ENCODE assay signal across 12 mouse cellular contexts in genomic region chr3:123163192-123163523, GRCm38 (mm10).
A peak's percentile ranks its signal among the peaks of the same experiment; 100 is the strongest.
DNase-seq lines count a peak whose midpoint lies in the region; ATAC-seq and TF ChIP-seq lines count a peak whose summit lies in the region.
"Had no signal": no experiment of that assay in that cellular context is flagged by ENCODE, and none has a peak within 500 bp of the region (broad histone marks: within the 10 kb centered on the region; RNA-seq: fewer than 3 reads in every experiment).

No protein-coding gene starts in this region.

- no peak for TF ChIP-seq EP300 in stomach, postnatal 0 days (optimal IDR thresholded peaks at IDR 0.05)

- 41% methylated on average over 4 of the region's 4 CpGs for WGBS in heart, embryonic 12.5 days
- 46% methylated on average over 4 of the region's 4 CpGs for WGBS in lung, embryonic 14.5 days
- WGBS in limb, embryonic 12.5 days, result 17% methylated on average over 4 of the region's 4 CpGs
- WGBS in stomach, postnatal 0 days, result 35% methylated on average over 4 of the region's 4 CpGs

- H3K4me3 ChIP-seq in heart, embryonic 12.5 days, result no peak overlapping the region
- no peak overlapping the region for H3K4me3 ChIP-seq in lung, embryonic 14.5 days (ENCODE audit: low read depth, low read length)
- no peak overlapping the region for H3K4me3 ChIP-seq in limb, embryonic 12.5 days (replicated peaks)
- no peak overlapping the region for H3K4me3 ChIP-seq in stomach, postnatal 0 days (ENCODE audit: low read depth, low read length)
- H3K4me3 ChIP-seq: lung, embryonic 15.5 days had no signal

- no peaks in the 10 kb centered on the region for H3K36me3 ChIP-seq in heart, embryonic 12.5 days
- H3K36me3 ChIP-seq in lung, embryonic 14.5 days (ENCODE audit: insufficient read depth), result no peaks in the 10 kb centered on the region
- H3K36me3 ChIP-seq in limb, embryonic 12.5 days, result no peaks in the 10 kb centered on the region
- no peaks in the 10 kb centered on the region for H3K36me3 ChIP-seq in stomach, postnatal 0 days (ENCODE audit: control insufficient read depth, insufficient read depth, low read length)
- H3K36me3 ChIP-seq: lung, embryonic 15.5 days had no signal

- H3K4me2 ChIP-seq in heart, embryonic 12.5 days, result no peak overlapping the region
- H3K4me2 ChIP-seq in lung, embryonic 14.5 days, result no peak overlapping the region
- H3K4me2 ChIP-seq in limb, embryonic 12.5 days, result no peak overlapping the region
- H3K4me2 ChIP-seq in stomach, postnatal 0 days (replicated peaks; ENCODE audit: low read depth), result no peak overlapping the region
- H3K4me2 ChIP-seq: lung, embryonic 15.5 days had no signal

- TF ChIP-seq CTCF in lung, embryonic 14.5 days (IDR thresholded peaks at IDR 0.05; ENCODE audit: low read depth), result no peak
- TF ChIP-seq CTCF in stomach, postnatal 0 days (IDR thresholded peaks at IDR 0.05; ENCODE audit: low read depth), result no peak

- 0 out of 2 replicates have a peak overlapping the region, but pooled peaks have one; percentile 21 for H3K9ac ChIP-seq in heart, embryonic 12.5 days
- no peak overlapping the region for H3K9ac ChIP-seq in lung, embryonic 14.5 days
- no peak overlapping the region for H3K9ac ChIP-seq in limb, embryonic 12.5 days (replicated peaks)
- H3K9ac ChIP-seq in stomach, postnatal 0 days (ENCODE audit: low read length), result no peak overlapping the region
- H3K9ac ChIP-seq: lung, embryonic 15.5 days had no signal

- DNase-seq in heart, postnatal 25 days (ENCODE audit: low spot score), result no peak
- no peak for DNase-seq in lung, embryonic 14.5 days
- no peak for DNase-seq in lung, postnatal 36 days
- no peak for DNase-seq in stomach, postnatal 0 days (ENCODE audit: low spot score)
- DNase-seq in layer of hippocampus, postnatal 25 days (ENCODE audit: extremely low spot score in 1 of 2, low spot score in 1 of 2), result no peak
- DNase-seq: adrenal gland, adult 8-10 months; thymus, postnatal 4 days had no signal

- peaks cover 47% of the 10 kb centered on the region for H3K4me1 ChIP-seq in heart, embryonic 12.5 days (replicated peaks)
- no peaks in the 10 kb centered on the region for H3K4me1 ChIP-seq in lung, embryonic 14.5 days (ENCODE audit: insufficient read depth)
- H3K4me1 ChIP-seq in limb, embryonic 12.5 days (replicated peaks), result peaks cover 49% of the 10 kb centered on the region
- no peaks in the 10 kb centered on the region for H3K4me1 ChIP-seq in stomach, postnatal 0 days (replicated peaks; ENCODE audit: control insufficient read depth, insufficient read depth)

- no peaks in the 10 kb centered on the region for H3K27me3 ChIP-seq in heart, embryonic 12.5 days (replicated peaks)
- H3K27me3 ChIP-seq in lung, embryonic 14.5 days (ENCODE audit: insufficient read depth, low read length), result no peaks in the 10 kb centered on the region
- H3K27me3 ChIP-seq in limb, embryonic 12.5 days, result peaks cover 3% of the 10 kb centered on the region; the same call in 1 of the 2 replicates
- H3K27me3 ChIP-seq in stomach, postnatal 0 days (ENCODE audit: control insufficient read depth, insufficient read depth, low read length), result no peaks in the 10 kb centered on the region
- H3K27me3 ChIP-seq: CH12.LX; lung, embryonic 15.5 days had no signal

- H3K9me3 ChIP-seq in heart, embryonic 12.5 days (replicated peaks), result no peaks in the 10 kb centered on the region
- H3K9me3 ChIP-seq in lung, embryonic 14.5 days (ENCODE audit: low read depth, low read length), result no peaks in the 10 kb centered on the region
- no peaks in the 10 kb centered on the region for H3K9me3 ChIP-seq in limb, embryonic 12.5 days
- no peaks in the 10 kb centered on the region for H3K9me3 ChIP-seq in stomach, postnatal 0 days (ENCODE audit: control insufficient read depth, low read length)
- H3K9me3 ChIP-seq: lung, embryonic 15.5 days had no signal

- peak overlapping the region; percentile 35 for H3K27ac ChIP-seq in heart, embryonic 12.5 days (ENCODE audit: poor library complexity, severe bottlenecking)
- H3K27ac ChIP-seq in lung, embryonic 14.5 days (ENCODE audit: low read depth), result peak overlapping the region; percentile 9; the same call in 1 of the 2 replicates
- peak overlapping the region; percentile 60; the same call in 1 of the 2 replicates for H3K27ac ChIP-seq in limb, embryonic 12.5 days
- peak overlapping the region; percentile 86 for H3K27ac ChIP-seq in stomach, postnatal 0 days (replicated peaks)
- H3K27ac ChIP-seq: lung, embryonic 15.5 days had no signal

- intact Hi-C loops in heart, postnatal 25 days (cut with DNase I), result no loop called here

- ATAC-seq in heart, embryonic 12.5 days (ENCODE audit: insufficient number of reproducible peaks, low FRiP score), result no peak
- ATAC-seq in lung, embryonic 14.5 days (ENCODE audit: insufficient read depth), result no peak
- ATAC-seq in limb, embryonic 12.5 days (ENCODE audit: insufficient number of reproducible peaks, insufficient read depth, low FRiP score, low TSS enrichment, low read depth), result peak; percentile 54
- peak; percentile 54; the same call in 1 of the 2 replicates for ATAC-seq in stomach, postnatal 0 days (ENCODE audit: low FRiP score, low TSS enrichment)
- ATAC-seq: inflammation-experienced regulatory T-cells, adult 6 months had no signal

Comparison
In these comparisons a context has a peak if more than half of its experiments do, and no peak if none do; other contexts are left out.
1. ATAC-seq: peak in limb, embryonic 12.5 days (single experiment) and stomach, postnatal 0 days (single experiment); none in heart, embryonic 12.5 days (single experiment) and lung, embryonic 14.5 days (single experiment).
2. H3K27ac ChIP-seq: peak in every context shown above with its lines; median percentile 86 in stomach, postnatal 0 days; 60 in limb, embryonic 12.5 days; 35 in heart, embryonic 12.5 days; 9 in lung, embryonic 14.5 days.